Mouse (Mus musculus) T-helper 1 cell (primary cell): ENCODE measurements around the gene Wdr20.

Source experiments
- in situ Hi-C: fragments of 300-600 bp; cut with MboI, MseI; formaldehyde crosslinking; loops from one replicate; pipeline ENCODE4 v1.15.1; 2025; ENCODE audit warnings: high pct_unique_total_duplicates

Wdr20 gene

GRCm38 (mm10) chr12:110775628-110776426, 38.1 kb downstream of the Wdr20 start:
- in situ Hi-C loops = loop anchor here (25.0 kb wide), 1 partner anchor 764 kb away; no protein-coding TSS in a partner anchor

GRCm38 (mm10) chr12:110777853-110778252, 40.1 kb downstream of the Wdr20 start:
- in situ Hi-C loops = loop anchor here (25.0 kb wide), 1 partner anchor 766 kb away; no protein-coding TSS in a partner anchor

- in situ Hi-C loops = loop anchor here (25.0 kb wide), 1 partner anchor 767 kb away; no protein-coding TSS in a partner anchor
Observed at GRCm38 (mm10) chr12:110779296-110779695, 41.6 kb downstream of the Wdr20 start.

- in situ Hi-C loops = loop anchor here (25.0 kb wide), 1 partner anchor 769 kb away; no protein-coding TSS in a partner anchor
Observed at GRCm38 (mm10) chr12:110781181-110781580, 43.4 kb downstream of the Wdr20 start.

- in situ Hi-C loops = loop anchor here (25.0 kb wide), 1 partner anchor 770 kb away; no protein-coding TSS in a partner anchor
Observed at GRCm38 (mm10) chr12:110782278-110782677, 44.5 kb downstream of the Wdr20 start.

GRCm38 (mm10) chr12:110784211-110784610, 46.5 kb downstream of the Wdr20 start:
- in situ Hi-C loops = loop anchor here (25.0 kb wide), 1 partner anchor 772 kb away; no protein-coding TSS in a partner anchor

- in situ Hi-C loops = loop anchor here (25.0 kb wide), 1 partner anchor 774 kb away; no protein-coding TSS in a partner anchor
Observed at GRCm38 (mm10) chr12:110786243-110786642, 48.5 kb downstream of the Wdr20 start.

GRCm38 (mm10) chr12:110790580-110790979, 52.8 kb downstream of the Wdr20 start:
- in situ Hi-C loops = loop anchor here (25.0 kb wide), 1 partner anchor 778 kb away; no protein-coding TSS in a partner anchor

- in situ Hi-C loops = loop anchor here (25.0 kb wide), 1 partner anchor 779 kb away; no protein-coding TSS in a partner anchor
Observed at GRCm38 (mm10) chr12:110791026-110791425, 53.3 kb downstream of the Wdr20 start.

GRCm38 (mm10) chr12:110795035-110795434, 57.3 kb downstream of the Wdr20 start:
- in situ Hi-C loops = loop anchor here (25.0 kb wide), 1 partner anchor 783 kb away; no protein-coding TSS in a partner anchor

- in situ Hi-C loops = loop anchor here (25.0 kb wide), 1 partner anchor 784 kb away; no protein-coding TSS in a partner anchor
Observed at GRCm38 (mm10) chr12:110796748-110797147, 59.0 kb downstream of the Wdr20 start.

- in situ Hi-C loops = loop anchor here (25.0 kb wide), 1 partner anchor 785 kb away; no protein-coding TSS in a partner anchor
Observed at GRCm38 (mm10) chr12:110797202-110797601, 59.5 kb downstream of the Wdr20 start.

- in situ Hi-C loops = loop anchor here (25.0 kb wide), 1 partner anchor 786 kb away; no protein-coding TSS in a partner anchor
Observed at GRCm38 (mm10) chr12:110797842-110798431, 60.2 kb downstream of the Wdr20 start.

- in situ Hi-C loops = loop anchor here (25.0 kb wide), 1 partner anchor 787 kb away; no protein-coding TSS in a partner anchor
Observed at GRCm38 (mm10) chr12:110799226-110799625, 61.5 kb downstream of the Wdr20 start.

- in situ Hi-C loops = no loop called here
Observed at GRCm38 (mm10) chr12:110801876-110802464, 64.2 kb downstream of the Wdr20 start.

GRCm38 (mm10) chr12:110802674-110803297, 65.0 kb downstream of the Wdr20 start:
- in situ Hi-C loops = no loop called here

- in situ Hi-C loops = no loop called here
Observed at GRCm38 (mm10) chr12:110804261-110804660, 66.5 kb downstream of the Wdr20 start.

- in situ Hi-C loops = no loop called here
Observed at GRCm38 (mm10) chr12:110806301-110806970, 68.7 kb downstream of the Wdr20 start.

GRCm38 (mm10) chr12:110808430-110808829, 70.7 kb downstream of the Wdr20 start:
- in situ Hi-C loops = no loop called here

- in situ Hi-C loops = no loop called here
Observed at GRCm38 (mm10) chr12:110808848-110809247, 71.1 kb downstream of the Wdr20 start.
